Mouse (Mus musculus): ENCODE results near the gene Rasgef1b.

- TF ChIP-seq POLR2A (IDR thresholded peaks at IDR 0.05; ENCODE audit: insufficient read length, low read depth) (no peak), MAX (IDR thresholded peaks at IDR 0.05; ENCODE audit: low read depth) (no peak), USF1 (IDR thresholded peaks at IDR 0.05; ENCODE audit: low read depth) (no peak), E2F4 (IDR thresholded peaks at IDR 0.05; ENCODE audit: insufficient read depth) (no peak), SRF (IDR thresholded peaks at IDR 0.05; ENCODE audit: control insufficient read depth, insufficient read length, low read depth) (no peak)
Measured at GRCm38 (mm10) chr5:99742056-99742455, 13.2 kb upstream of the Rasgef1b start.
